Mouse (Mus musculus): ENCODE data around the gene Vmn1r213.

Vmn1r213 gene

DNA sequence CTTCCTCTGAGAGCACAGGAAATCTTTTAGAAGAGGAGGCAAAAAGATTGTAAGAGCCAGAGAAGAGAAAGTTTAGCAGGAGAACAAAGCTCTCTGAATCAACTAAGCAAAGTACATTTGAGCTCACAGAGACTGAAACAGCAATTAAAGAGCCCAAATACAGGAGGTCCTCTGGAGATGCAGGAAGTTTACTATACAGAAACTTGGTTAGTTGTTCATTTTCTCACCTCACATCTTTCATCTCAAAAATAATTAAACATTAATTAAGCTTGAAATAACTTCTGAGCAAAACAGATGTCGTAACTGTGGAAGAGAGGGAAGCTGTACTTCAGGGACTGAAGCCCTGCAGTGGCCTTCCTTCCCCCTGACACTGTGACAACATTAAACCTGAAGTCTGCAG is at the start of gene Vmn1r213:
Vmn1r213 (plus strand) TSS at position 301 of the 400 bp plus-strand sequence.
- DNase-seq (ENCODE audit: low read depth): no peak

DNA sequence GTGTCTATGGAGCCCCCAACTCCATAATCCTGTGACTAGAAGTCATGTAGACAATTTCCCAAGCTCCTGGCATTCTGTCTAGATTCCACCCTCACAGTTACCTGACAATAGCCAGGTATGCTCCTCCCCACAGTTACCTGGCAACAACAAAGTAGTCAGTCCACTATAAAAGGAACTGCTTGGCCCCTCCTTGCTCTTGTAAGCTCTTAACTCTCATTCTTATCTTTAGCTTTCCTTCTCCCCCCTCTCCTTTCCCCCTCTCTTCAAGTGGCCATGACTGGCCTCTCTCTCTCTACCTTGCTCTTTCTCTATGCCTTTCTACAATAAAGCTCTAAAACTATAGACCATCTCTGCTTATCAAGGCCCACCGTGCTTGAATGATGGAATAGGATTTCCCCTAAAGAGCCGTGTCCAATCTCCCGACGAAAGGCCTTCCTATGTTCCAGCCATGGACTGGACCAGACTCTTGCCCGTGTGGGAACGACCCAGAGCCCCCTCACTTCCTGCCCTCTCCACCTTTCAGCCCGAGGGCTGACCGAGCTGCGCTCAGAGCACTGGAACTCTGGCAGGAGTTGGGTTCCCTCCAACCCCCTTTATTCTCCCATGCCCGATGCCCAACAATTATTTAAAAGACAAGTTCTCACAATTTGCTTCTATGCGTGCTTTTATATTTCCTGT is 17.1 kb upstream of the Vmn1r213 start:
- no peak for DNase-seq (ENCODE audit: low read depth)

DNA sequence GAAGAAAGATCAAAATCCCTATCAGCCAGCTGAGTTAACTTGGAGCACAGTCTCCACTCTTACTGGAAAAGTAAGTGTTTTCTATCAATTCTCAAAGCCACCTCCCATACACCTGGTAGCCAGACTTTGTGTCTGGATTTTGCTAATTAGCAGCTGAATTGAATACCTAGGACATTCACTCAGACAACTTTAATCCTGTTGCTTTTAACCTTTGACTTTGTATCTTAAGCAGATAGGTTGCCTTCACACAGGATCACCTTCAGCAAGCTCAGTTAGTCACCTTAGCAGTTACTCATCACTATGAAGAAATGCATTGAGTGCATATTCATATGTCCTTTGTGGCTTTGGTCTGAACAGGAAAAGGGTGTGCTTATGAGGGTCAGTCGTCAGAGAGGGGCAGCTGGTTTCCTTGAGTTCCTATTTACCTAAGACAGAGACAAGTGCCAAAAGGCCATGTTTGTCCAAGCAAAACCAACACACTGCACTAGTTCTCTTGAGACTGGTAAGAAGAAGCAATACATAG is 15.2 kb upstream of the Vmn1r213 start:
- DNase-seq (ENCODE audit: low read depth): no peak

DNA sequence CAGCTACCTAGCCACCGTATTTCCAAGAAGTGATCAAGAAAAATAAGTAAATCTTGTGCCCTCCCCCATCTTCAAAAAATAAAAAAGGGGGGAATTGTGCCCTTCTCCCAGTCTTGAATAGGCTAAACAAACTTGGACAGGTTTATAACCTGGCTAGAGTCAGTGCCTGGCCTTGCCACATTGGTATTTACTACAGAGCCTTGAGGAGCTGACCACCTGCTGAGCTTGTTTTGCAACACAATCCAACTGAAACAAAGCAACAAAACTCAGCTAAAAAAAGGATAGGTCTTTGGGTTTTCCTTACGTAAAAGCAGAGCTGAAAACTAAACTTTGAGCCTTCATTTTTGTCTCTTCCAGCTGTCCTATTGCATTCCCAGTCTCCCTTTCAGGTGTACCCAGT is 14.7 kb upstream of the Vmn1r213 start:
- no peak for DNase-seq (ENCODE audit: low read depth)

DNA sequence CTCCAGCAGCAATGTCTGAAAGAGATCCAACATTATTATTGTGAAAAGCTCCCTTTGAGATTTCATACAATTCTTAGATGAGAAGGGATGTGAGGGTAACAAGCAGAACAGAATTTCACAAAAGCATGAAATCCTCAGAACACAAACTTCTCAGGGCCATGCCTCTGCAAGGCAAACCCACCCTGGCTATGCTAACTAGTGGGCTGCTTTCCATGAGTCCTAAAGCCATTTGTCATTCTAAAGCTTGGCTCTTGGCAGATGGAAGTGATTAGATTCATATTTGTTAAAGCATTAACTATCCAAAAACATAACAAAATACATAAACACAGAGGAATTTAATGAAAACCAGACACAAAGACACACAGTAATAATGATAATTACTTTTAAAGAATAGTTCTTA is 10.7 kb downstream of the Vmn1r213 start:
- no peak for DNase-seq (ENCODE audit: low read depth)

DNA sequence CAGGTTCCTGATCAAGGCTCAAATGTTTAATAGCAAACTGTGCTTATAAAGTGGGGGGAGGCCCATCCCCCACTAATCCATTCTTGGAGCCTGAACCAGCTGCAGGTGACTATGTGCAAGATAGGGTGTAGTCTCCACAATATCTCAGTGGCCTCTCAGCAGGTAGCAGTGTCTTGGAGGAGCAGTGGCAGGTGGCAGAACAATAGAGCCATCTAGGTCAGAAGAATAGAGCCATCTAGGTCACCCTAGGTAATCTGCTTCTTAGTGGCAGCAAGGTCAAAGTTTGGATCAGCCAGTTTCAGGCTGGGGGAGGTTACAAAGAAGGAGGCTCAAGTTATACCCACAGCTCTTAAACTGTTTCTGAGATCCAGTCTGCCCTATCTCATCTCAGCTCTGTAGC is 17.4 kb downstream of the Vmn1r213 start:
- DNase-seq (ENCODE audit: low read depth): no peak

DNA sequence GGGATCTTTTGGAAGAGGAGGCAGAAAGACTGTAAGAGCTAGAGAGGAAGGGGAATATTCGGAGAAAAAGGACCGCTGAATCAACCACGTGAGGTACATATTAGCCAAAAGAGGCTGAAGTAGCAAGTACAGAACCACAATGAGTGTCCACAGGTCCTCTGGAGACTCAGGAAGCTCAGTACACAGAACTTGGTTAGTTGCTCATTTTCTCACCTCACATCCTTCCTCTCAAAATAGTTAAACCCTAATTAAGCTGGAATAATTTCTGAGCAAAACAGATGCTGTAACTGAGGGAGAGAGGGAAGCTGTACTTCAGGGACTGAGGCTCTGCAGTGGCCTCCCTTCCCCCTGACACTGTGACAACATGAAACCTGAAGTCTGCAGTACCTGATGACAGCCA is 22.7 kb downstream of the Vmn1r213 start, which contains the start of gene Vmn1r214:
Vmn1r214 (plus strand) TSS at position 301 of the 400 bp plus-strand sequence.
- DNase-seq (ENCODE audit: low read depth): no peak

DNA sequence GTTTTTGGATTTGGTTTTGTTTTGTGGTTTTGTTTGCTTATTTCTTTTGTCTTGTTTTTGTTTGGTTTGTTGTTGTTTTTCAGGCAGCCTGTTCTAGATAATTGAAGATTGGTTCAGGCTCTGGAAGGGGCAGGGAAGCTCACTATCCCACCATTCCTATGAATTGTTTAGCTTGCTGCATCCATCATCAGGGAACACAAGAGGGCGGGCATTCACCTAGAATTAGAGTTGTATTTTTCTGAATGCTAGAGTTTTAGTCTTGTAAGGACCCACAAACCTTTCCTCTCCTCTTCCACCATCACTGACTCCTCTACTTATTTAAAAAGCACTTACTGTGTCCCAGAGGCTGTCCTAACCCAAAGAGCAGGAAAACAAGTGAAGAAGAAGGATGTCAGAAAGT is 50.3 kb downstream of the Vmn1r213 start:
- no peak for DNase-seq (ENCODE audit: low read depth)
